Mouse (Mus musculus) neural tube, embryonic 14.5 days (tissue): ENCODE results near the gene Glrx5. TPM values are rescaled to one million over a fixed set of nuclear protein-coding genes. Genes with fewer than 3 reads are reported as not detected.

ENCODE experiments used
- ATAC-seq: fragments of 200-750 bp; cut with Nextera tagmentation; 2 replicates; pipeline ENCODE4 v1.8.0; 2017; ENCODE audit warnings: low read depth, mild to moderate bottlenecking, moderate TSS enrichment, moderate library complexity
- H3K27ac ChIP-seq: fragments of 300-500 bp; sonication (generic); 2 replicates; pipeline ENCODE4 v1.5.1; 2014; ENCODE audit warnings: low read depth, mild to moderate bottlenecking, control low read depth, low read length, moderate library complexity, mixed read lengths
- H3K27me3 ChIP-seq: fragments of 300-500 bp; sonication (generic); 2 replicates; pipeline ENCODE4 v1.6.1; 2014; ENCODE audit warnings: low read length; ENCODE audit not compliant: control insufficient read depth, insufficient read depth
- H3K36me3 ChIP-seq: fragments of 300-500 bp; sonication (generic); 2 replicates; pipeline ENCODE4 v1.6.1; 2014; ENCODE audit warnings: low read length, mixed read lengths; ENCODE audit not compliant: control insufficient read depth, insufficient read depth
- H3K4me1 ChIP-seq: fragments of 300-500 bp; sonication (generic); 2 replicates; pipeline ENCODE4 v1.6.1; 2014; ENCODE audit warnings: low read length; ENCODE audit not compliant: control insufficient read depth, insufficient read depth
- H3K4me2 ChIP-seq: fragments of 300-500 bp; sonication (generic); 2 replicates; pipeline ENCODE4 v1.6.1; 2014; ENCODE audit warnings: mild to moderate bottlenecking, low read depth, low read length, control low read depth
- H3K4me3 ChIP-seq: fragments of 300-500 bp; sonication (generic); 2 replicates; pipeline ENCODE4 v1.5.1; 2014; ENCODE audit warnings: low read depth, low read length, control low read depth, mixed read lengths
- H3K9ac ChIP-seq: fragments of 300-500 bp; sonication (generic); replicated peaks from 2 replicates; pipeline ENCODE4 v1.6.1; 2014; ENCODE audit warnings: low read depth, mild to moderate bottlenecking, control low read depth, low read length, mixed read lengths
- H3K9me3 ChIP-seq: fragments of 300-500 bp; sonication (generic); 2 replicates; pipeline ENCODE4 v1.6.1; 2016; ENCODE audit warnings: low read length; ENCODE audit not compliant: control insufficient read depth
- WGBS: fragments of 180-500 bp; shearing (Covaris S2); extraction: QIAGEN DNeasy Blood & Tissue Kit; methylation state at CpG from one replicate; pipeline ENCODE4 v1.1.7; 2014; 5-methylcytosine and 5-hydroxymethylcytosine counted together
- polyA plus RNA-seq: library from polyadenylated mRNA; unstranded; fragments of >200 nt; fragmentation: Nextera tagmentation; extraction: Ambion mirVana; gene quantifications from 2 replicates; pipeline ENCODE4 v1.2.1, GENCODE M21; 2014

Glrx5 gene
- polyA plus RNA-seq, 1 experiment from 2014 or later: 200 TPM

DNA sequence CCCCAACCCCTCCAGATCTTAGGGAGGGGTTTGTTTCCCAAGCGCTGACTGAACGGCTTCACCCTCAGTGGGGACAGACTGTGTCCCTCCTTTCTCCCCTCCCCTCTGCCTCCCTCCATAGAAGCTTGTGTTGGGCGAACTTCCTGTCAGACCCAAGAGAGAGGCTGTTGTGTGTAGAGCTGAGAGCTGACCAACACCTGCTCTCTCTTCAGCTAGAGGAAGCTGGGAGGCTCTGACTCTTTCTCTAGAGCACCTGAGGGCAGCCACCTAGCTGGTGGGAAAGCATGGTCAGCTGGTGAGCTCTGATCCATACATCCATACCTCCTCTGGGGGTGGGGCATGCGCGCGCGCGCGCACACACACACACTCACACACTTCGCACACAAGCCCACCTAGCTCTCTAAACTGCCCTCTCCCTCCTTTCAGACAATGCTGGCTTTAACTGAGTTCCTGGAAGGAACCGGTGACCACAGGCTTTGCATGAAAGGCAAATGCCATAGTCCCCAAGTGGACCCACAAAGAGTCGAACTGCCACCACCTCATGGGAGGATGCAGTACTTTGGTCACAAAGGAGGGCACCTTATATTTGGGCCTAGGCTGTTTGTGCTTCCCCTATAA lies 37.1 kb upstream of the Glrx5 start:
- H3K27ac ChIP-seq: no peak overlapping the region
- 89% methylated on average over 12 of the region's 12 CpGs for WGBS
- H3K27me3 ChIP-seq: no peaks in the 10 kb centered on the region
- H3K9ac ChIP-seq: no peak overlapping the region
- no peak for ATAC-seq
- no peaks in the 10 kb centered on the region for H3K9me3 ChIP-seq
- H3K4me2 ChIP-seq: no peak overlapping the region
- H3K4me1 ChIP-seq: no peaks in the 10 kb centered on the region
- H3K36me3 ChIP-seq: no peaks in the 10 kb centered on the region
- no peak overlapping the region for H3K4me3 ChIP-seq

DNA sequence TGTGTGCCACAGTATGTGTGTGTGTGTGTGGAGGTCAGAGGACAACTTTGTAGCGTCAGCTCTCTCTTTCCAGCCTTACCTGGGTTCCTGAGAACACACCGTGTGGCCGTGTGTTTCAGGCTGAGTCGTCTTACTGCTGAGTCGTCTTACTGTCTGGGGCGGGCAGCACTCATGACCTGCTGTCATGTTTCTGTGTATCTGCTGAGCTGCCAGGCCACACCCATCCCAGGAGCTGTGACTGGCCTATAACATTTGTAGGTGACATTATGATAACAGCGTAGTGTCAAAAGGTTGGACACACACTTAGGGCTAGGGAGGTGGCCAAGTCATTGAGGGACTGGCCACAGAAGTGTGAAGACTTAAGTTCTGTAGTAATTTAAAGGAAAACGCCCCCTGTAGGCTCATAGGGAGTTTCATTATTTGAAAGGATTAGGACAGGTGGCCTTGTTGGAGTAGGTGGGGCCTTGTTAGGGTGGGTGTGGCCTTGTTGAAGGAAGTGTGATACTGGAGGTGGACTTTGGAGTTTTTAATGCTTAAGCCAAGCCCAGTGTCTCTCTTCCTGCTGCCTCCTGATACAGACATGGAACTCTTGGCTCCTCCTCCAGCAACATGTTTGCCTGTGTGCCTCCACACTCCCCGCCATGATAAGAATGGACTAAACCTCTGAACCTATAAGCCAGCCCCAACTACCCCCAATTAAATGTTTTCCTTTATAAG lies 36.3 kb upstream of the Glrx5 start:
- Histone ChIP-seq H3K36me3 (no peaks in the 10 kb centered on the region), H3K4me3 (no peak overlapping the region), H3K4me2 (no peak overlapping the region), H3K9ac (no peak overlapping the region), H3K27ac (no peak overlapping the region), H3K27me3 (no peaks in the 10 kb centered on the region), H3K4me1 (no peaks in the 10 kb centered on the region), H3K9me3 (no peaks in the 10 kb centered on the region)
- no peak for ATAC-seq
- WGBS: 88% methylated on average over 9 of the region's 9 CpGs

DNA sequence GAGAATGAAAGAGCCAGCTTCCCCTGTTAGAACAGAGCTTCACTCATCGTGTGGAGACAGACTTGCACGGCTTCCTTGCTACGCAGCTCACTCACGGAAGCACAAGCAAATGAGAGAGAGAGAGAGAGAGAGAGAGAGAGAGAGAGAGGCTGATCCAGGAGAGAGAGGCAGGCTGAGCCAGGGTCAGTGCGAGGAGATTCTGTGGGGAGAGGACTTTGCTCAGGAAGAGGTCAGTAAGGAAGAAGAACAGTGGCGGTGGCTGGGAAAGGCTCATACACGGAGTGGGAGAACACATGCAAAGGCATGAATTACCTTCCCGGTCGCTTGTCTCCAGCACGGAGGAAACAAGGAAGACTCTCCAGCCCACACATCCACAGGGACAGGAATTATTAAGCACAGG lies 35.3 kb upstream of the Glrx5 start:
- Histone ChIP-seq H3K9ac (no peak overlapping the region), H3K4me3 (no peak overlapping the region), H3K27ac (no peak overlapping the region), H3K27me3 (no peaks in the 10 kb centered on the region), H3K4me1 (no peaks in the 10 kb centered on the region), H3K36me3 (no peaks in the 10 kb centered on the region), H3K4me2 (no peak overlapping the region), H3K9me3 (no peaks in the 10 kb centered on the region)
- 89% methylated on average over 10 of the region's 10 CpGs for WGBS
- ATAC-seq: no peak

DNA sequence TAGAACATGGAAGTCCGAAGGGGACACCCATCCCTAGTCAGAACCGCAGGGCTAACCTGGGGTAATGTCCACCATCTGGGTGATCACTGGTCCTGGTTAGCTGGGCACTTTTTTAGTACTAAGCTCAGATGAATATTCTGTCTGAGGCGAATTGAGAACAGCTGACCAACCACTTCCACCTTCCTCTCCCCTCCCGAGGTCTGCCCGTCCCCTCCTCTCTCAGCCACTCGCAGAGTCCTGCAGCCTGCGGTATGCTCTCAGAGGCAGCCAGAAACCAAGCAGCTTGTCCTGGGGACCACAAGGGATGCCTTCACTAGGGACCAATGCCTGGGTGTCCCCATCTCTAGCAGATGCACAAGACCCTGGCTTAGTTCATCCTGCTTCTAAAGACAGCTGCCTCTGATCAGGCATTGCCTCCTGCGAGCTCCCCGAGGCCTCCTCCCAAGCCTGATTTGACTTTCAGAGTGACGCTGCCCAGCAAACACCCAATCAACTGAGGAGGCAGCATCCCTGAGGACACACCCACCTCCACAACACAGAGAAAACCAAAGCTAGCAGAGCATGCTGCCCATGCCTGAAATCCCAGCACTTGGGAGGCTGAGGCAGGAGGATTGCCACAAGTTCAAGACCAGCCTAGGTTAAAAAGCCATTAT lies 34.7 kb upstream of the Glrx5 start:
- Histone ChIP-seq H3K4me3 (no peak overlapping the region), H3K9me3 (no peaks in the 10 kb centered on the region), H3K4me1 (no peaks in the 10 kb centered on the region), H3K36me3 (no peaks in the 10 kb centered on the region), H3K4me2 (no peak overlapping the region), H3K27ac (no peak overlapping the region), H3K9ac (no peak overlapping the region), H3K27me3 (no peaks in the 10 kb centered on the region)
- no peak for ATAC-seq
- 83% methylated on average over 10 of the region's 10 CpGs for WGBS

DNA sequence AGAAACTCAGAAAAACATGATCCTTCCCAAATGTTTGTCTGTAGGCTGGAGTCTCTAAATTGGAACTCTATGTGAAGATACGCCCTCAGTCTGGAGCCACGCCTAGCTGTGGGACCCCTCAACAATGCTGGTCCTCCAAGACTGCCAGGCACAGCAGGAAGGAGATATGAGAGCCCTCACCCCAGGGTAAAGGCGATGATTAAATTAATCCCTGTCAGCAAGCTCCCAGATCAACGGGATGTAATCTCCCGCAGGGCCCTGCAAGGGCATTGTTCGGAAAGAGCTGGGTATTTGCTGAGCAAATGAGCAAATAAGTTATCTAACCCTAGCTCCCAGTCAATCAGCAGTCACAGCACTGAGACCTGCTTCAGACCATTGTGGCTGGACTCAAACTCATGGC lies 33.9 kb upstream of the Glrx5 start:
- Histone ChIP-seq H3K9ac (no peak overlapping the region), H3K36me3 (no peaks in the 10 kb centered on the region), H3K27me3 (no peaks in the 10 kb centered on the region), H3K9me3 (no peaks in the 10 kb centered on the region), H3K27ac (no peak overlapping the region), H3K4me2 (no peak overlapping the region), H3K4me1 (no peaks in the 10 kb centered on the region), H3K4me3 (no peak overlapping the region)
- 79% methylated on average over 6 of the region's 6 CpGs for WGBS
- no peak for ATAC-seq

DNA sequence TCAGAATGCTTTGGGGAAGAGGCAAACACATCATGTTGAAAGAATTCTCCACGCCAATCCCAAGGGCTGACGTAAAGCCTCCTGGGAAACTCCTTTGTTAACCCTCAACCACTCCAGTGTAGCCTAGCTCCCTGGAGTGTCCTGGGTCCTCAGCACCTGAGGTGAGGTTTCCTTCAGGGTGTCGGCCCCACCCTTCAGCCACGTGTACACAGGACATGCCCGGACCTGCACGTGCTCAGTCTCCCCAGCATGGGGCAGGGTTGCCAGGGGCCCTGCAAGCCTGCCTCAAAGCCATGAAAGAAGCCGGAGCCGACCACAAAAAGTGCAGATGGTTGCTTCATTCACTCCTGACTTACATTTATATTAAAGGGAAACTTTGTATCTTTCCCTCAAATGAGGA lies 33.3 kb upstream of the Glrx5 start:
- ATAC-seq: no peak
- Histone ChIP-seq H3K4me3 (no peak overlapping the region), H3K9ac (no peak overlapping the region), H3K27me3 (no peaks in the 10 kb centered on the region), H3K9me3 (no peaks in the 10 kb centered on the region), H3K27ac (no peak overlapping the region), H3K36me3 (no peaks in the 10 kb centered on the region), H3K4me1 (no peaks in the 10 kb centered on the region), H3K4me2 (no peak overlapping the region)
- 67% methylated on average over 8 of the region's 8 CpGs for WGBS

DNA sequence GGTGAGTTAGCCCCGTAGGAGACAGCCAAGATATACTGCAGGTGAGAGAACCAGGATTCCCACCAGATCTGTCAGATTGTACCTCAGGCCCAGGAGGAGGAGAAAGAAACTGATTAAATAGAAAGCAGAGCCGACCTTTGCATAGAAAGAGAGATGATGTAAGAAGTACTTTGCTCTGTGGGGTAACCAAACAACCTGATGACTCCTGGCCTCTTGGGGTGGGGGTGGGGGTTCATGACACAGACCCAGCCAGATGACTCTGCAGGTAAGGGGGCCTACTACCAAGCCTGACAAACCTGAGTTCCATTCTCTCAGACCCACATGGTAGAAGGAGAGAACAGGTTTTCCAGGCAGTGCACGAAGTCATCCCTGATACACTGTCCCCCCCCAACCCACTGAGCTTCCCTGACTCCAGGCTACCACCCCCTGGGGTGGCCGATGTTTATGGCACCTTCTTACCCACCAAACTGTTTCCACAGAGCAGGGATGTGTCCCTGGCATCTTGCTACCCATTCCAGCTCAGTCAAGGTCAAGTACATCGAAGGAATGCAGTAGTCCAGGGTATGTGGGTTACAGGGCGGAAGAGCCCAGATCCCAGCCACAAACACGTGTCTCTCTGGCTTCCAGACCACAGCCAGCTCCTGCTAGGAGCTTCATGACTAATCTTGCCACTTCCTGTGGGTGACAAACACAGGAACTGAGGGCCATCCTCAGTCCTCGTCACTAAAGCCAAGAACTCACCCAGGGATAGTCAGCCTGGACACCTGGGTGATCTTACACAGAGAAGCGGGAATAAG lies 31.8 kb upstream of the Glrx5 start:
- WGBS: 82% methylated on average over 9 of the region's 9 CpGs
- Histone ChIP-seq H3K36me3 (no peaks in the 10 kb centered on the region), H3K27me3 (no peaks in the 10 kb centered on the region), H3K9ac (no peak overlapping the region), H3K4me3 (no peak overlapping the region), H3K9me3 (no peaks in the 10 kb centered on the region), H3K27ac (no peak overlapping the region), H3K4me2 (no peak overlapping the region), H3K4me1 (no peaks in the 10 kb centered on the region)
- ATAC-seq: no peak

DNA sequence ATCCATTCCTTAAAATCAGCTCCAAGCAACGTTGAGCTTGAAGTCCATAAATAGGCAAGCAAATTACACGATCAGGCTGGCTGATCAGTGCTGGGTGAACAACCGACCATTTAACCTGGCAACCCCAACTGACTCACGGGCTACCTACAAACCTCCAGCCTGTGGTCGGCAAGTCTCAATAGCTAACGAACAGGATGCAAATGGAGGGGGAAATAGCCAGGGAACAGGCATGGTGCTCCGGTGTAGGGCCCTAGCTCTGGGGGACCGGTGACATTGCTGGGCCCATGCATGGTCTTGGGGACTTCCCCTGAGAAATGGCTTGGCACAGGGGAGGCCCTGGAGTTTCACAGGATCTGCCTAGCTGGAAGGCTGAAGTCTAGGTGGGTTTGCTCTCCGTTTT lies 31.2 kb upstream of the Glrx5 start:
- Histone ChIP-seq H3K9ac (no peak overlapping the region), H3K27ac (no peak overlapping the region), H3K36me3 (no peaks in the 10 kb centered on the region), H3K4me1 (no peaks in the 10 kb centered on the region), H3K27me3 (no peaks in the 10 kb centered on the region), H3K4me3 (no peak overlapping the region), H3K4me2 (no peak overlapping the region), H3K9me3 (no peaks in the 10 kb centered on the region)
- no peak for ATAC-seq
- WGBS: 84% methylated on average over 9 of the region's 9 CpGs
